Mouse (Mus musculus): ENCODE measurements around the gene Ucn. TPM values are rescaled to one million over a fixed set of nuclear protein-coding genes. Genes with fewer than 3 reads are reported as not detected.

Ucn gene
- polyA plus RNA-seq, 1 experiment from 2014 or later, result not detected

- peak; percentile 96 for ATAC-seq (ENCODE audit: low read depth)
- Histone ChIP-seq H3K36me3 (ENCODE audit: control insufficient read depth, insufficient read depth, low read length) (peaks cover 23% of the 10 kb centered on the region), H3K9me3 (ENCODE audit: control insufficient read depth, low read length) (no peaks in the 10 kb centered on the region), H3K27me3 (ENCODE audit: control insufficient read depth, insufficient read depth, low read depth, low read length) (no peaks in the 10 kb centered on the region), H3K4me2 (ENCODE audit: low read depth, low read length) (peak within 1 kb of the TSS; percentile 80), H3K27ac (ENCODE audit: low read length) (peak within 1 kb of the TSS; percentile 75), H3K4me1 (replicated peaks; ENCODE audit: control insufficient read depth, insufficient read depth, low read length) (peaks cover 5% of the 10 kb centered on the region), H3K9ac (ENCODE audit: low read length) (peak within 1 kb of the TSS; percentile 81), H3K4me3 (ENCODE audit: low read length) (peak within 1 kb of the TSS; percentile 72)
- WGBS, result under 1% methylated on average over 19 of the region's 19 CpGs
These were observed 15.5 kb upstream of the Ucn start, which contains the start of gene Mpv17 for GRCm38 (mm10) chr5:31154152-31154553. Gene Mpv17, minus strand, starts transcription at chr5:31154251.

GRCm38 (mm10) chr5:31153516-31154151 lies 15.0 kb upstream of the Ucn start:
- Histone ChIP-seq H3K9ac (ENCODE audit: low read length) (peak overlapping the region; percentile 81), H3K4me3 (ENCODE audit: low read length) (peak overlapping the region; percentile 72), H3K27me3 (ENCODE audit: control insufficient read depth, insufficient read depth, low read depth, low read length) (no peaks in the 10 kb centered on the region), H3K9me3 (ENCODE audit: control insufficient read depth, low read length) (no peaks in the 10 kb centered on the region), H3K36me3 (ENCODE audit: control insufficient read depth, insufficient read depth, low read length) (peaks cover 18% of the 10 kb centered on the region), H3K4me1 (replicated peaks; ENCODE audit: control insufficient read depth, insufficient read depth, low read length) (peaks cover 5% of the 10 kb centered on the region), H3K4me2 (ENCODE audit: low read depth, low read length) (peak overlapping the region; percentile 80), H3K27ac (ENCODE audit: low read length) (peak overlapping the region; percentile 75; the same call in 1 of the 2 replicates)
- 25% methylated on average over 6 of the region's 6 CpGs for WGBS
- peak; percentile 20 for ATAC-seq (ENCODE audit: low read depth)

GRCm38 (mm10) chr5:31151746-31152145 lies 13.1 kb upstream of the Ucn start:
- H3K4me2 ChIP-seq (ENCODE audit: low read depth, low read length), result no peak overlapping the region
- H3K36me3 ChIP-seq (ENCODE audit: control insufficient read depth, insufficient read depth, low read length), result peaks cover 1% of the 10 kb centered on the region; the same call in 1 of the 2 replicates
- H3K9me3 ChIP-seq (ENCODE audit: control insufficient read depth, low read length), result no peaks in the 10 kb centered on the region
- H3K4me1 ChIP-seq (replicated peaks; ENCODE audit: control insufficient read depth, insufficient read depth, low read length), result peaks cover 5% of the 10 kb centered on the region
- WGBS, result 79% methylated on average over 3 of the region's 3 CpGs
- H3K4me3 ChIP-seq (ENCODE audit: low read length), result no peak overlapping the region
- no peak overlapping the region for H3K27ac ChIP-seq (ENCODE audit: low read length)
- no peak for ATAC-seq (ENCODE audit: low read depth)
- no peak overlapping the region for H3K9ac ChIP-seq (ENCODE audit: low read length)
- H3K27me3 ChIP-seq (ENCODE audit: control insufficient read depth, insufficient read depth, low read depth, low read length), result no peaks in the 10 kb centered on the region

- 87% methylated on average over 4 of the region's 4 CpGs for WGBS
- Histone ChIP-seq H3K4me3 (ENCODE audit: low read length) (no peak overlapping the region), H3K4me2 (ENCODE audit: low read depth, low read length) (no peak overlapping the region), H3K9ac (ENCODE audit: low read length) (no peak overlapping the region), H3K36me3 (ENCODE audit: control insufficient read depth, insufficient read depth, low read length) (no peaks in the 10 kb centered on the region; the same call in 1 of the 2 replicates), H3K9me3 (ENCODE audit: control insufficient read depth, low read length) (no peaks in the 10 kb centered on the region), H3K4me1 (replicated peaks; ENCODE audit: control insufficient read depth, insufficient read depth, low read length) (peaks cover 5% of the 10 kb centered on the region), H3K27me3 (ENCODE audit: control insufficient read depth, insufficient read depth, low read depth, low read length) (no peaks in the 10 kb centered on the region), H3K27ac (ENCODE audit: low read length) (no peak overlapping the region)
- ATAC-seq (ENCODE audit: low read depth), result no peak
These were observed 11.2 kb upstream of the Ucn start for GRCm38 (mm10) chr5:31149781-31150180.

GRCm38 (mm10) chr5:31138968-31139425 lies 368 bp upstream of the Ucn start:
- H3K4me1 ChIP-seq (replicated peaks; ENCODE audit: control insufficient read depth, insufficient read depth, low read length), result peaks cover 7% of the 10 kb centered on the region; the same call in 1 of the 2 replicates
- WGBS, result 7% methylated on average over 9 of the region's 9 CpGs

GRCm38 (mm10) chr5:31137658-31138057 lies 971 bp downstream of the Ucn start:
- Histone ChIP-seq H3K4me1 (replicated peaks; ENCODE audit: control insufficient read depth, insufficient read depth, low read length) (peaks cover 7% of the 10 kb centered on the region; the same call in 1 of the 2 replicates), H3K4me3 (ENCODE audit: low read length) (no peak overlapping the region), H3K9me3 (ENCODE audit: control insufficient read depth, low read length) (no peaks in the 10 kb centered on the region), H3K4me2 (ENCODE audit: low read depth, low read length) (no peak overlapping the region), H3K9ac (ENCODE audit: low read length) (no peak overlapping the region), H3K27ac (ENCODE audit: low read length) (no peak overlapping the region), H3K27me3 (ENCODE audit: control insufficient read depth, insufficient read depth, low read depth, low read length) (peaks cover 56% of the 10 kb centered on the region), H3K36me3 (ENCODE audit: control insufficient read depth, insufficient read depth, low read length) (0 out of 2 replicates have a peak, but pooled peaks cover 2% of the 10 kb centered on the region)
- no peak for ATAC-seq (ENCODE audit: low read depth)
- under 1% methylated on average over 13 of the region's 13 CpGs for WGBS

More at GRCm38 (mm10) chr5:31138968-31139425, 368 bp upstream of the Ucn start:
- peaks cover 6% of the 10 kb centered on the region for H3K36me3 ChIP-seq (ENCODE audit: control insufficient read depth, insufficient read depth, low read length)
- H3K27ac ChIP-seq (ENCODE audit: low read length), result no peak overlapping the region
- peak overlapping the region; percentile 11; the same call in 1 of the 2 replicates for H3K4me2 ChIP-seq (ENCODE audit: low read depth, low read length)
- H3K9ac ChIP-seq (ENCODE audit: low read length), result no peak overlapping the region
- H3K4me3 ChIP-seq (ENCODE audit: low read length), result no peak overlapping the region; the same call in 1 of the 2 replicates
- ATAC-seq (ENCODE audit: low read depth), result 0 out of 2 replicates have a peak, but pooled peaks have one; percentile 20
- H3K9me3 ChIP-seq (ENCODE audit: control insufficient read depth, low read length), result no peaks in the 10 kb centered on the region
- peaks cover 55% of the 10 kb centered on the region for H3K27me3 ChIP-seq (ENCODE audit: control insufficient read depth, insufficient read depth, low read depth, low read length)

GRCm38 (mm10) chr5:31136730-31137424 lies 1.8 kb downstream of the Ucn start:
- 0 out of 2 replicates have a peak, but pooled peaks cover 2% of the 10 kb centered on the region for H3K36me3 ChIP-seq (ENCODE audit: control insufficient read depth, insufficient read depth, low read length)
- no peak overlapping the region for H3K27ac ChIP-seq (ENCODE audit: low read length)
- no peaks in the 10 kb centered on the region for H3K9me3 ChIP-seq (ENCODE audit: control insufficient read depth, low read length)
- H3K27me3 ChIP-seq (ENCODE audit: control insufficient read depth, insufficient read depth, low read depth, low read length), result peaks cover 56% of the 10 kb centered on the region
- no peak for ATAC-seq (ENCODE audit: low read depth)
- no peak overlapping the region for H3K9ac ChIP-seq (ENCODE audit: low read length)
- peaks cover 7% of the 10 kb centered on the region; the same call in 1 of the 2 replicates for H3K4me1 ChIP-seq (replicated peaks; ENCODE audit: control insufficient read depth, insufficient read depth, low read length)
- H3K4me3 ChIP-seq (ENCODE audit: low read length), result no peak overlapping the region
- H3K4me2 ChIP-seq (ENCODE audit: low read depth, low read length), result no peak overlapping the region
- 1% methylated on average over 32 of the region's 33 CpGs for WGBS

GRCm38 (mm10) chr5:31126050-31126449 lies 12.6 kb downstream of the Ucn start:
- Histone ChIP-seq H3K36me3 (ENCODE audit: control insufficient read depth, insufficient read depth, low read length) (no peaks in the 10 kb centered on the region), H3K27me3 (ENCODE audit: control insufficient read depth, insufficient read depth, low read depth, low read length) (no peaks in the 10 kb centered on the region), H3K27ac (ENCODE audit: low read length) (no peak overlapping the region), H3K9ac (ENCODE audit: low read length) (no peak overlapping the region), H3K4me1 (replicated peaks; ENCODE audit: control insufficient read depth, insufficient read depth, low read length) (no peaks in the 10 kb centered on the region), H3K9me3 (ENCODE audit: control insufficient read depth, low read length) (no peaks in the 10 kb centered on the region), H3K4me3 (ENCODE audit: low read length) (no peak overlapping the region), H3K4me2 (ENCODE audit: low read depth, low read length) (no peak overlapping the region)
- ATAC-seq (ENCODE audit: low read depth), result no peak
- WGBS, result 36% methylated on average over 5 of the region's 5 CpGs

- Histone ChIP-seq H3K4me3 (ENCODE audit: low read length) (no peak overlapping the region), H3K9me3 (ENCODE audit: control insufficient read depth, low read length) (no peaks in the 10 kb centered on the region), H3K27ac (ENCODE audit: low read length) (no peak overlapping the region), H3K4me2 (ENCODE audit: low read depth, low read length) (no peak overlapping the region), H3K4me1 (replicated peaks; ENCODE audit: control insufficient read depth, insufficient read depth, low read length) (no peaks in the 10 kb centered on the region), H3K9ac (ENCODE audit: low read length) (no peak overlapping the region), H3K36me3 (ENCODE audit: control insufficient read depth, insufficient read depth, low read length) (no peaks in the 10 kb centered on the region), H3K27me3 (ENCODE audit: control insufficient read depth, insufficient read depth, low read depth, low read length) (no peaks in the 10 kb centered on the region)
- ATAC-seq (ENCODE audit: low read depth), result no peak
- 43% methylated on average over 2 of the region's 2 CpGs for WGBS
These were observed 15.1 kb downstream of the Ucn start for GRCm38 (mm10) chr5:31123481-31123880.

Data from lung, embryonic 16.5 days (tissue).